Mouse (Mus musculus) lung, postnatal 0 days (tissue): ENCODE data around the gene Lgr4.

Experiments used
- CTCF ChIP-seq: IDR thresholded peaks from 2 replicates; pipeline ENCODE4 v1.5.1; 2016; ENCODE audit warnings: antibody characterized with exemption, mild to moderate bottlenecking
- EP300 ChIP-seq: IDR thresholded peaks from 2 replicates; pipeline ENCODE4 v1.6.1; 2016; ENCODE audit warnings: antibody characterized with exemption, mild to moderate bottlenecking, control low read depth

- TF ChIP-seq EP300 (no peak), CTCF (no peak)
These were observed 4.7 kb upstream of the Lgr4 start for GRCm38 (mm10) chr2:109912766-109913165.
